Mouse (Mus musculus) limb, embryonic 13.5 days (tissue): Measurements from ENCODE around the gene Pxn. TPM values are rescaled to one million over a fixed set of nuclear protein-coding genes. Genes with fewer than 3 reads are reported as not detected.

ENCODE experiments used
- ATAC-seq: fragments of 200-750 bp; cut with Nextera tagmentation; 2 replicates; pipeline ENCODE4 v1.8.0; 2017; ENCODE audit warnings: low read depth, moderate number of reproducible peaks, moderate TSS enrichment; ENCODE audit not compliant: low FRiP score
- H3K27ac ChIP-seq: fragments of 300-500 bp; sonication (generic); 2 replicates; pipeline ENCODE4 v1.5.1; 2015; ENCODE audit warnings: inconsistent platforms, mild to moderate bottlenecking, moderate library complexity
- H3K27me3 ChIP-seq: fragments of 300-500 bp; sonication (generic); 2 replicates; pipeline ENCODE4 v1.6.1; 2015; ENCODE audit warnings: mild to moderate bottlenecking, inconsistent platforms
- H3K36me3 ChIP-seq: fragments of 300-500 bp; sonication (generic); 2 replicates; pipeline ENCODE4 v1.6.1; 2015; ENCODE audit warnings: inconsistent platforms, mild to moderate bottlenecking, moderate library complexity
- H3K4me1 ChIP-seq: fragments of 300-500 bp; sonication (generic); 2 replicates; pipeline ENCODE4 v1.6.1; 2015; ENCODE audit warnings: inconsistent platforms
- H3K4me2 ChIP-seq: fragments of 300-500 bp; sonication (generic); replicated peaks from 2 replicates; pipeline ENCODE4 v1.6.1; 2015; ENCODE audit warnings: inconsistent platforms, mild to moderate bottlenecking, moderate library complexity
- H3K4me3 ChIP-seq: fragments of 300-500 bp; sonication (generic); 2 replicates; pipeline ENCODE4 v1.5.1; 2015; ENCODE audit warnings: moderate library complexity, mild to moderate bottlenecking, inconsistent platforms
- H3K9ac ChIP-seq: fragments of 300-500 bp; sonication (generic); 2 replicates; pipeline ENCODE4 v1.6.1; 2015; ENCODE audit warnings: mild to moderate bottlenecking, inconsistent platforms
- H3K9me3 ChIP-seq: fragments of 300-500 bp; sonication (generic); 2 replicates; pipeline ENCODE4 v1.6.1; 2016; ENCODE audit warnings: inconsistent platforms
- WGBS: fragments of 180-500 bp; shearing (Covaris S2); methylation state at CpG from one replicate; pipeline ENCODE4 v1.1.7; 2015; 5-methylcytosine and 5-hydroxymethylcytosine counted together
- polyA plus RNA-seq: library from polyadenylated mRNA; unstranded; fragments of >200 nt; fragmentation: Nextera tagmentation; extraction: Ambion mirVana; gene quantifications from 2 replicates; pipeline ENCODE4 v1.2.1, GENCODE M21; 2015

Pxn gene
- polyA plus RNA-seq, 1 experiment from 2014 or later, result 54.0 TPM

DNA sequence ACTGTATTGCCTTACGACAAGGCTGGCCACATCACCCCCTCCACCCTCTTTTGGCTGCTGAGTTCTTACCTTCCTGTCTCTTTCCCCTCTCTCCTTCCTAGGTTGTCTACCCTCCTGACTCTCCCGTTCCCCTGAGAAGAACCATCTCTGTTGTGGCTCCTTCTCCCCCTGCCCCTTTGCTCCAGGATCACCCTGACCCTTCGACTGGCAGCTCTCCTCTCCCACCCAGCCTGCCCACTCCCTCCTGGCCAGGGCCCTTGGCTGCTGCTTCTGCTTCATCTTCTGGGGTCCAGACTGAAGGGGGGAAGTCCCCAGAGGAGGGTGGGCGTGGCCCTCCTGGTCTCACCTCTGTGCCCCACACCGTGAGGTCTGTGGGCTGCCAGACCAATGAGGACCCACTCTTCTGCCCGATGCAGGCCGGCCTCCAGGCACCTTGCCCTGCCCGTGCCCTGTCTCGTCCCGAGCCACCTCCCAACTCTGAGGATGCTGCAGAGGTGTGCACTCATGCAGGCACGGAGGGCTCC lies 44.1 kb downstream of the Pxn start:
- H3K4me1 ChIP-seq, result peaks cover 7% of the 10 kb centered on the region; the same call in 1 of the 2 replicates
- H3K36me3 ChIP-seq, result peaks cover 99% of the 10 kb centered on the region
- H3K27me3 ChIP-seq, result no peaks in the 10 kb centered on the region
- no peaks in the 10 kb centered on the region for H3K9me3 ChIP-seq
- H3K4me2 ChIP-seq, result no peak overlapping the region
- H3K4me3 ChIP-seq, result no peak overlapping the region
- H3K27ac ChIP-seq, result no peak overlapping the region
- no peak overlapping the region for H3K9ac ChIP-seq
- WGBS, result 77% methylated on average over 11 of the region's 11 CpGs
- no peak for ATAC-seq

GRCm38 (mm10) chr5:115551386-115551785 lies 44.9 kb downstream of the Pxn start:
- H3K4me3 ChIP-seq, result no peak overlapping the region
- peaks cover 14% of the 10 kb centered on the region for H3K4me1 ChIP-seq
- H3K9ac ChIP-seq, result no peak overlapping the region
- H3K27ac ChIP-seq, result no peak overlapping the region
- WGBS, result 81% methylated on average over 12 of the region's 12 CpGs
- H3K9me3 ChIP-seq, result no peaks in the 10 kb centered on the region
- H3K36me3 ChIP-seq, result peaks cover 92% of the 10 kb centered on the region
- no peaks in the 10 kb centered on the region for H3K27me3 ChIP-seq
- H3K4me2 ChIP-seq, result no peak overlapping the region
- ATAC-seq, result no peak

DNA sequence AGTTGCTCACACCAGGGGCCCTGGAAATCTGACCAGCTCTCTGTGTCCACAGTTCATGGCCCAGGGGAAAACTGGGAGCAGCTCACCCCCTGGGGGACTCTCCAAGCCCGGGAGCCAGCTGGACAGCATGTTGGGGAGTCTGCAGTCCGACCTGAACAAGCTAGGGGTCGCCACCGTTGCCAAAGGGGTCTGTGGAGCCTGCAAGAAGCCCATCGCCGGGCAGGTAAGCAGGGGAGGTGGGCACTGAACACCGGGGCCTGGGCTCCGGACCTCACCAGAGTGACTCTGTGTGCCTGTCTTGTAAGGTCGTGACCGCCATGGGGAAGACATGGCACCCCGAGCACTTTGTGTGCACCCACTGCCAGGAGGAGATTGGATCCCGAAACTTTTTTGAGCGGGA lies 45.3 kb downstream of the Pxn start:
- Histone ChIP-seq H3K27me3 (no peaks in the 10 kb centered on the region), H3K36me3 (peaks cover 87% of the 10 kb centered on the region), H3K4me2 (no peak overlapping the region), H3K4me1 (peaks cover 11% of the 10 kb centered on the region), H3K9me3 (no peaks in the 10 kb centered on the region), H3K4me3 (no peak overlapping the region), H3K27ac (no peak overlapping the region), H3K9ac (no peak overlapping the region)
- ATAC-seq, result no peak
- 83% methylated on average over 13 of the region's 13 CpGs for WGBS

DNA sequence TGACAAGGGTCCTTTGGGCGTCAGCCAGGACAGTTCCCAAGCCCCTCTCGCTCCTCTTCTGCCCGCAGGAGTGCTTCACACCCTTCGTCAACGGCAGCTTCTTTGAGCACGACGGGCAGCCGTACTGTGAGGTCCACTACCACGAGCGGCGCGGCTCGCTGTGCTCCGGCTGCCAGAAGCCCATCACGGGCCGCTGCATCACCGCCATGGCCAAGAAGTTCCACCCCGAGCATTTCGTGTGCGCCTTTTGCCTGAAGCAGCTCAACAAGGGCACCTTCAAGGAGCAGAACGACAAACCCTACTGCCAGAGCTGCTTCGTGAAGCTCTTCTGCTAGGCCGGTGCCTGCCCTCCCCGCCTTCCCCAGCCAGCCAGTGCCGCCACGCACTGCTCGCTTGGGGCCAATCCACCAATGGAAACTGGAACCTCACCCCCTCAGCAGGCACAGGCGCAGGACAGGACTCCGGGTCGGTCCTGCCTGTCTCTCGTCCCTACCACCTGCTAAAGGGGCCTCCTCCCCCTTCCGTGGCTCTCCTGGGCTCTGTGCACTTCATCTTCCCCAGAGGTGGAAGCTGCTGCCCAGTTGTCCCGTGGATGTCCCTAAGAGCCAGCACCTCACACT lies 47.4 kb downstream of the Pxn start:
- peaks cover 10% of the 10 kb centered on the region for H3K4me1 ChIP-seq
- ATAC-seq, result no peak
- H3K4me2 ChIP-seq, result no peak overlapping the region
- H3K9me3 ChIP-seq, result no peaks in the 10 kb centered on the region
- H3K27ac ChIP-seq, result no peak overlapping the region
- 91% methylated on average over 33 of the region's 33 CpGs for WGBS
- H3K4me3 ChIP-seq, result no peak overlapping the region
- no peaks in the 10 kb centered on the region for H3K27me3 ChIP-seq
- H3K36me3 ChIP-seq, result peaks cover 66% of the 10 kb centered on the region
- no peak overlapping the region for H3K9ac ChIP-seq

GRCm38 (mm10) chr5:115554536-115555291 lies 48.2 kb downstream of the Pxn start:
- H3K9me3 ChIP-seq, result no peaks in the 10 kb centered on the region
- ATAC-seq, result no peak

GRCm38 (mm10) chr5:115556217-115556616 lies 49.7 kb downstream of the Pxn start:
- Histone ChIP-seq H3K27me3 (no peaks in the 10 kb centered on the region), H3K4me1 (peaks cover 22% of the 10 kb centered on the region), H3K9me3 (no peaks in the 10 kb centered on the region), H3K27ac (no peak overlapping the region; the same call in 1 of the 2 replicates), H3K9ac (no peak overlapping the region), H3K4me3 (no peak overlapping the region), H3K36me3 (peaks cover 53% of the 10 kb centered on the region), H3K4me2 (no peak overlapping the region)
- ATAC-seq, result no peak
- WGBS, result 12% methylated on average over 8 of the region's 8 CpGs

More at GRCm38 (mm10) chr5:115554536-115555291, 48.2 kb downstream of the Pxn start:
- H3K4me1 ChIP-seq, result peaks cover 10% of the 10 kb centered on the region
- 90% methylated on average over 18 of the region's 18 CpGs for WGBS
- peak overlapping the region; percentile 10; the same call in 1 of the 2 replicates for H3K27ac ChIP-seq
- no peak overlapping the region for H3K9ac ChIP-seq
- H3K4me3 ChIP-seq, result no peak overlapping the region
- H3K27me3 ChIP-seq, result no peaks in the 10 kb centered on the region
- peaks cover 58% of the 10 kb centered on the region for H3K36me3 ChIP-seq
- no peak overlapping the region for H3K4me2 ChIP-seq

GRCm38 (mm10) chr5:115558182-115558794 lies 51.8 kb downstream of the Pxn start:
- H3K4me1 ChIP-seq, result peaks cover 33% of the 10 kb centered on the region
- 92% methylated on average over 14 of the region's 14 CpGs for WGBS
- H3K4me2 ChIP-seq, result no peak overlapping the region
- no peak for ATAC-seq
- no peak overlapping the region for H3K9ac ChIP-seq
- H3K27me3 ChIP-seq, result no peaks in the 10 kb centered on the region
- no peak overlapping the region for H3K4me3 ChIP-seq
- H3K9me3 ChIP-seq, result no peaks in the 10 kb centered on the region
- H3K27ac ChIP-seq, result no peak overlapping the region
- H3K36me3 ChIP-seq, result peaks cover 53% of the 10 kb centered on the region

- peak within 1 kb of the TSS; percentile 90 for H3K4me2 ChIP-seq
- peaks cover 51% of the 10 kb centered on the region for H3K36me3 ChIP-seq
- WGBS, result under 1% methylated on average over 78 of the region's 78 CpGs
These were observed 53.0 kb downstream of the Pxn start, which contains the start of gene Rplp0 for GRCm38 (mm10) chr5:115559237-115560101. Rplp0 (plus strand) TSS chr5:115559467.

GRCm38 (mm10) chr5:115560336-115560905 lies 53.9 kb downstream of the Pxn start:
- H3K27ac ChIP-seq, result no peak overlapping the region
- no peaks in the 10 kb centered on the region for H3K9me3 ChIP-seq

More at GRCm38 (mm10) chr5:115559237-115560101, 53.0 kb downstream of the Pxn start, which contains the start of gene Rplp0:
- Histone ChIP-seq H3K27me3 (no peaks in the 10 kb centered on the region), H3K4me1 (peaks cover 39% of the 10 kb centered on the region), H3K9ac (peak within 1 kb of the TSS; percentile 95), H3K4me3 (peak within 1 kb of the TSS; percentile 77), H3K9me3 (no peaks in the 10 kb centered on the region), H3K27ac (peak within 1 kb of the TSS; percentile 74; the same call in 1 of the 2 replicates)
- ATAC-seq, result peak; percentile 99

GRCm38 (mm10) chr5:115563771-115564585 lies 57.5 kb downstream of the Pxn start:
- no peaks in the 10 kb centered on the region for H3K27me3 ChIP-seq

More at GRCm38 (mm10) chr5:115560336-115560905, 53.9 kb downstream of the Pxn start:
- Histone ChIP-seq H3K4me1 (peaks cover 44% of the 10 kb centered on the region), H3K4me3 (peak overlapping the region; percentile 77), H3K9ac (peak overlapping the region; percentile 95), H3K4me2 (peak overlapping the region; percentile 90), H3K36me3 (peaks cover 42% of the 10 kb centered on the region), H3K27me3 (no peaks in the 10 kb centered on the region)
- WGBS, result 37% methylated on average over 13 of the region's 13 CpGs
- no peak for ATAC-seq

More at GRCm38 (mm10) chr5:115563771-115564585, 57.5 kb downstream of the Pxn start:
- 39% methylated on average over 5 of the region's 5 CpGs for WGBS
- Histone ChIP-seq H3K4me3 (peak overlapping the region; percentile 98), H3K9me3 (no peaks in the 10 kb centered on the region), H3K4me1 (peaks cover 52% of the 10 kb centered on the region), H3K4me2 (peak overlapping the region; percentile 87), H3K27ac (peak overlapping the region; percentile 69; the same call in 1 of the 2 replicates), H3K9ac (peak overlapping the region; percentile 94; the same call in 1 of the 2 replicates), H3K36me3 (peaks cover 40% of the 10 kb centered on the region)
- ATAC-seq, result no peak
